Mouse (Mus musculus): ENCODE results near the gene Cklf.
"Not testable (repeated sequence)": the region's sequence is repeated elsewhere in the genome, so short reads cannot be mapped to it uniquely, and the experiment has no call there.

The Cklf gene

DNA sequence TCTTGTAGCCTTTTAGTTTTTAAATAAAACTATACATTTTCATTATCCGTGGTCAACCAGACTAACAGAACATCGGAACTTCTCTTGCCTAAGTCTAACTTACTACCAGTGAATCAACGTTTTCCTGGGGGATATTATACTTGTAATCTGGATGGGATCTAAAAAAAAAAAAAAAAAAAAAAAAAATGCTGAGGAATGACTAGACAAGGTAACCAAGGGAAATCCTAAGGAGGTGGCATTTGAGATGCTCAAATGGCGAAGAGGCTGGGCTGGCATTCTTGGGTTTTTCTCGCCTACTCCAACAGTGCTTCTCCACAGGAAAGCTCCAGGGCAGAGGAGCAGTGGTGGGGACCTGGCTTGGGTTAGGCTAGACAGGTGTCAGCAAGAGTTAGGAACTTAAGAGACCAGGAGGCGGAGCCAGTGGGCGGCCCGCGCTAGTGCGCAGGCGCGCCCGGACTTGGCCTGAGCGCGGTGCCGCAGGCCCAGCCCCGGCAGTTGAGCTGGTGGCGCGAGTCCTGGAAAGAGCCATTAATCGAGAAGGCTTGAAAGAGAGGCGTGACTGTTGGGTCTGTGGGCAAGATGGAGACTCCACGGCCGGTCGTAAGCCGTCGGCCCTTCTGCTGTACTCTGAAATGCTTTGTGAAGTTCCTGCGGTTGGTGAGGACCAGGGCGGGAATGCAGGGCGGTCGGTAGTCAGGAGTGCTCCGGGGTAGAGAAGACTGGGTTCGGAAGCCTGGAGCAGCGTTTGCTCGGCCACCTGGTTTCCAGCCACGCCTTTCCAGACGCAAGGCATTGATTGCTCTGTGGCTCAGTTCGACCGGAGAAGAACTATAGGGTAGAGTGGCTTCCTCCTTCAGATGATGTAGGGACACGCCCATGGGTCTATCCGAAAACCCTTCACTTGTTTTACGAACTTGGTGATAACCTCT, at the start of gene Cklf:
TSS of gene Cklf (plus strand) at position 423 of the 929 bp plus-strand sequence.
- peak; percentile 98 for DNase-seq (ENCODE audit: low read depth, low spot score)

DNA sequence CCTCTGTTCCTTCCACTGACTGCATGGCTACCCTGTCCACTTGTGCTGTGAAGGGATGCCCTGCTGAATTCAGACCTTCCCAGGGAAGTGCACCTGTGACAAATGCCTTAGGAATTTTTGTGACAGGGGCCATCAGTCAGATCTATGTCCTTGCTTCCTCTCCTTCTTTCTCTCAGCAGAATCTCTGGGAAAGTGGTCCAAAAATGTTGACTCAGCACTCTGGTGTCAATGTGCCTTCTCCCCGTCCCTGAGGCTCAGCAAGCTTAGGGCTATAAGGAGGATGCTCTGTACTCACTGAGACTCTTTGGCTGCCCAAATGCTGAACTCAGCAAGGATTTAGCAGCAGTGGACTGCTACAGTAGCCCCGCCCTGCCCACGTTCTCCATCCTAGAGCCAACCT, 49.0 kb upstream of the Cklf start:
- no peak for DNase-seq (ENCODE audit: low read depth, low spot score)

DNA sequence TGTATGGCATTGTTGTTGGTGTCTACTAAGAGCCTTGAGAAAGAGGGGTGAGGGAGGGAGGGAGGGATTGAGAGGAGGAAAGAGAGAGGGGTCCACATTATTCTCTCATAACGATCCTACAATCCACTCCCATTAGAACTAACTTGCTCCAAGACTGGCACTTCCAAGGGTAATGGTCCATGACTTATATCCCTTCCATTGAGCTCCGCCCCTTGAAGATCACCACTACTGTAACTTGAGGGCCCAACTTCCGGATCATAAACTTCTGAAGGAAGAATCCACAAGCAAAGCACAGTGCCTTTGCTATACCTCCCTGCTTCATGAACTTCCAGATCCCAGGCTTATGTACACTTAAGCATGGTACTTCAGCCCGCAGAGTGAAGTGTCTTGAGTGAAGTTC, 48.3 kb upstream of the Cklf start:
- DNase-seq (ENCODE audit: low read depth, low spot score), result no peak

DNA sequence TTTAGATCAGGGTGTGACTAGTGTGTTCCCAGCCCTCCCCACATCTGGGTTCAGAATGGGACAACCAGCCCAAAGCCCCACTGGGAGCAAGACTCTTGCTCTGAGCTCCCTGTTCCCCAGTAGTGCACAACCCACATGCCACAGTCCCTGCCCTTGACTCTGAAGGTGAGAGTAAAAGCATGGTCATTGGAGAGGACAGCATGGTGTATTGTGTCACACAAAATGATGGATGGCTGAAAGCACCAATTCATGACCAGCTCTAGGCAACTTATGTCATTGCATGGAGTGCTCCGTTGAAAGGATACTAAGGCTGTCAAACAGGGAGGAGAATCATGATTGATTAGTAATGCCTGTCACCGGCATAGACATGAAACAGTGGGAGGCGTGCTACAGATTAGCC, 45.4 kb upstream of the Cklf start:
- DNase-seq (ENCODE audit: low read depth, low spot score), result no peak

DNA sequence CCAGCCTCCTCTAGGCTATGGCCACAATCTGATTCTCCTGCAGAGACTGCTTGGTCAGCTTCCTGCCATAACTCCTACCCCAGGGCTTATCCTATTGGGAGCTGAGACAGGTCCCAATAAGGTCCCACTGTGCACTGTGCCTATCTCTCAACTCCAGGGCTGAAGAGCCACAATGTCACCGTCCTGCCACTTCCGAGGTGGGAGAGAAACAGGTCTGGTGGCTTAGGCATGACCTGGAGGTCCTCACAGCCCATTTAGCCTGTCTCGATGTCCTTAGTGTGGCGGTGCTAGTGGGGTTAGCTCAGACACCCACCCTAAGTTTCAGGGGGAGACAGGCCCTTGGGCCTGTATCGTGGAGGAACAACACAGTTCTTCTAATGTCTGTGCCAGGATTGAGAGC, 33.1 kb upstream of the Cklf start:
- DNase-seq (ENCODE audit: low read depth, low spot score), result no peak

DNA sequence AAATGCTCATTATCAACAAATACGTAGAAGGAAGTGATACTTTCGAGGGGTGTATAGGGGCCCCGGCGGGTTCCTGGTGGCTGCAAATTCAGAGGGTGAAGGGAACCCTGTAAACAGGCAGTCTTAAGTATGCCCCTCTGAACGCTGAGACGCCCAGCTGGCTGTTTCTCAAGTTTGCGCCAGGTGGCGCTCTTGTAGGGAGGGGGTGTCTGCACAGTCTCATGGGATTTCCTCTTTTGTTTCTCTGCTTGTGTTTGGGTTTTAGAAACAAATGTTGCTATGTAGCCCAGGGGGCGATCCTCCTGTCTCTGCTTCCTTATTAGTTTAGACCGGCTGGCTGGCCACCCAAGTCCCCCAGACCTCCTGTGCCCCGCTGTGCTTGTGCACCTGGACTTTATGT, 31.6 kb upstream of the Cklf start:
- DNase-seq (ENCODE audit: low read depth, low spot score), result peak; percentile 85

DNA sequence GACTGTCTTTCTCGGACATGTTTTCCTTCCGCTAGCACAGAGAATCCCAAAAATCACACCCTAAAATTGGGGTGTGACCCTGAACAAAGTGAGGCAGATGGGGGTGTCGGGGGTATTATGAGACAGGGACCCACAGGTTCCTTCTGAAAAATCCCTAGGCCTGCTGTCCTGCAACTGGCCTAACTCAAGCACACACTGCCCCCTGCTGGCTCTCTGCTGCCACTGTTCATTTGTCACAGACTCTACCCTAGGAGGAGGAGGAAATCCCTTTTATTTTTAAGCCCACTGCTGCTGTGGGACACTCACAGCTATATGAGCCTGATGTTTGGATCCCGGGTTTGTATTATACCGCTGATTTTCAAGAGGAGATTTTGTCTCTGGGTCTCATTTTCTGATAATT, 30.9 kb upstream of the Cklf start:
- peak; percentile 87 for DNase-seq (ENCODE audit: low read depth, low spot score)

DNA sequence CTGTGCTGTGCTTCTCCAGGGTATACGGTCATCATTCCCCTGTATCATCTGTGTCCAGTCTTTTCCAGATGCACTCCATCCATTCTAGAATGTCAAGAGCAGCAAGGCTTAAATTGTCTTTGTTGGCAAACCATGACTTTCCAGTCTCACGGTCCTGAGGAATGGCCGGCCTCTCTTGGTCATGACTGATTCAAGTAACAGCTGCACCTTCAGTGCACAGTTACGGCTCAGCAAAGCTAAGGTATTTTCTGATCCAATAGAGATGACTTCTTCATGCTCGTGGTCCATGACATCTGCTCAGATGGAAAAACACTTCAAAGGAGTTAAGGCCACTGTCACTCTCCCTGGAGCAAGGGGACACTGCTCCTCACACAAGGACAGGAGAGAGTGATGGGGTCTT, 23.6 kb upstream of the Cklf start:
- DNase-seq (ENCODE audit: low read depth, low spot score), result no peak

DNA sequence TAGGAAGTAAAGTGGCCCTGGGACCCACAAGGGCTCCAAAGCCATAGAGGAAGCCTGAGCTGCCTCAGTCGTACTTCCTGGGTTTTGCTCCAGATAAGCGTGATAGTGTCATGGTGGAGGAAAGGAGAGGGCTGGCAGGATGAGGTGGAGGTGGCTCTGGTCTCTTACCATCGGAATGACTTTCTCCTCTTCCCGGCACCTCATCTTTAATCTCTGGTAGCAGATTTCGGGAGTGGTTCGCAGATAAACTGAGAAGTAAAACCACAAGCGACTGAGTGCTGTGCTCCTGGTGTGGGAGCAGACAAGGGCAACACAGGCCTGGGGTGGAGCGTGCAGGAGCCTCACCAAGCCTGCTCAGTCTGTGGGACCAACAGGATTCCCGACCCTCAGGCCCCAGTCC, 20.3 kb upstream of the Cklf start:
- no peak for DNase-seq (ENCODE audit: low read depth, low spot score)

DNA sequence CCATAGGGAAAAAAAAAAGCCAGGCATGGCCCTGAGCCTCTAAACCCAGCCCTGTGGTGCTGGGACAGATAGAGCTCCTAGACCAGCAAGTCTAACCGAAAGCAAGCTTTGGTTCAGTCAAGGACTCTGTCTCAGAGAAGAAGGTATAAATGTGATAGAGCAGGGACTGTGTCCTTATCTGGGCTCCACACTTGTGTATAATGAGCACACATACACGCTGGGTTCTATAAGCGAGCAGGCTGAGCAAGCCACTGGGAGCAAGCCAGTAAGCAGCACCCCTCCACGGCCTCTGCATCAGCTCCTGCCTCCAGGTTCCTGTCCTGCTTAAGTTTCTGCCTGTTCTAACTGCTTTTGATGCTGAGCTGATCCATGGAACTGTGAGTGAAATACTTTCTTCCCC, 18.6 kb upstream of the Cklf start:
- no peak for DNase-seq (ENCODE audit: low read depth, low spot score)

DNA sequence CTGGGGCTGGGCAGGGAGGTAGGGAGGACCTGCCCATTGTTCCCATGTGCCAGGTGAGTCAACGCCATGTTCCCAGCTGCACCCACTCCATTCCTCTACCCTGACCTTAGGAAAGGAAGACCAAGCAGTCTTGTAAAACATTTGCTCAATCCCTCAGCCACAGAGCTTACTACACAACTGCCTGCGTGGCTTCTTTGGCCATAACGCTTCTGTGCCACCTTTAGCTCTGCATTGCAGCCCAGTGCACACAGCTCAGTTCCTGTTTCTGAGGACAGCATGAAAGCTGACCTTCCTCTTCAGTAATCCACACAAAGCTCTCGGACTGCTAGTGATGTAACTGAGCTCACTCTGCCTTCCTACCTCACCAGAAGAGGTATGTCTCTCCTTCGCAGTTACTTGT, 17.7 kb upstream of the Cklf start:
- DNase-seq (ENCODE audit: low read depth, low spot score), result no peak

DNA sequence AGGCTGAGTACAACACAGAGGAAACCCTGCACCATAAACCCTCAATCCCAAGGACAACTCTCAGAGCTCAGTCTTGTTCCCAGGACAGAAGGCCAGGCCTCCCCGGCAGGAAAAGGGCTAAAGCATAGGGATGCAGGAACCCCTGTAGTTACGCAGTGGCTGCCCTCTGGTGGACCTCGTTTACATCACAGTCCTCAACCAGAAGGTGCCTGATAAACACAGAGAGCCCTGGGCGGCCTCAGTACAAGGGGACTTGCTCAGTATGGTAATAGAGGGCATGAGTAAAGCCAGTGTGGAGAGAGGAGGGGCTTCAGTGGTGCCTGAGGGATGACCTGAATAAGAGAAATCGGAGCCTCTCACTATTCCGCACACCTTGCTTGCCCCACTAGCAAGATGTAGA, 16.1 kb upstream of the Cklf start:
- DNase-seq (ENCODE audit: low read depth, low spot score), result peak; percentile 61

DNA sequence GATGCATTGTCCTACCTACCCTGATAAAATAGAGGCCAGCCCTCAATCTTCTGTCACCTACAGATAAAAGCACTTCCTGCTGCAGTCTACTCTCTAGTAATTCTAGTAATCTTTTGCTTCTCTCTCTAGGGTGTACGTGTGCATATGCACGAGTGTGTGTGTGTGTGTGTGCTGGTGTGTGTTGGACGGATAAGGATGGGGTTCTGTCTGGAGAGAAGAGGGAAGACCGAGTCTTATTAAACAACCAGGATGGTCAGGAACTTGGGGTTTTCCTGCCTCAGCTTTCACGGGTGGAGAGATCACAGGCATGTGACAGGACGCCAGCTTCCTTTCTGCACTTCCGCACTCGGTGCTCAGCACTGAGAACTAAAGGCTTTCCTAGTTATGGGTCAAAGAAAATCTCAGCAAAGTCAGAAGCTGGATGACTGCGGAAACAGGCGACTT, 11.2 kb upstream of the Cklf start:
- DNase-seq (ENCODE audit: low read depth, low spot score), result no peak

DNA sequence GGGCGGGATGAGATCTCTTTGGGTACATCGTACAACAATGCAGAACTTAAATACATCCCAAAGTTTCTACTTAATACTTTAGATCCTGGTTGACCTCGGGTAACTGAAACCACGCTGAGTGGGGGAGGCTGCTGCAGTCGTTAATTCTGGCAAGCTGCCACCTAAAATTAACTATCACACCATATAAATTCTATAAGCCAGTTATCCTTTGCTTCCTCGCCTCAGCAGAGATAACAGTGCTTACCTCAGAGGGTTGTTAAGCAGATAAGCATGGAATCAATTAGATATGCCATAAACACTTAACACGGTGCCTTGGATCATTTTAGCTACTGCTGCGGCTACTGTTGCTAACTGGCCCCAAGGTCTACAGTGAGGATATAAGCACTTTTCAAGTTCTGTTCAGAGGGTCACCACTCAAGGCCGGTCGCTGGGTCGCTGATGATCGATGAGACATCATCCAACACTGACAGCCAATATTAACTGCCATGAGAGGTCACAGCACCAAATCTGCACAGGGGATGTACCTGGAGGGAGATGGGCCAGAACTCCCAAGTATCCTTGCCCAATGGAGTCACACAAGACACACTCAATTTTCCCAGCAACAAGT, 8.5 kb upstream of the Cklf start:
- DNase-seq (ENCODE audit: low read depth, low spot score), result no peak

DNA sequence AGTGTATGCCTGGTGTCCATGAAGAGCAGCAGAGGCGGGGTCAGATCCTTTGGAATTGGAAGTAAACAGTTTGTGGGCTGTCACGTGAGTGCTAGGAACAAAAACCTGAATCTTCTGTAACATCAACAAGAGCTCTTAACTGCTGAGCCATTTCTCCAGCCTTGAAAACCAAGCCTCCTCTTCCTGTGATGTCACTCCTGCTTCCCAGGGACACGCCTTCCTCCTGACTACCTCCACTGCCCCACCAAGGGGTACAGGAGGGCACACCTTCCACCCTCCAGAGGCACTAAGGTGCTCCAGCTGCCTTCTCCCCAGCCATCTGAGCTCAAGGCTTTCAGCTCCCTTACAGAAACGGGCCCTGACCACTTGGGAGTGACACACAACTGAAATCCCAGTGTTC, 4.0 kb upstream of the Cklf start:
- DNase-seq (ENCODE audit: low read depth, low spot score), result no peak

DNA sequence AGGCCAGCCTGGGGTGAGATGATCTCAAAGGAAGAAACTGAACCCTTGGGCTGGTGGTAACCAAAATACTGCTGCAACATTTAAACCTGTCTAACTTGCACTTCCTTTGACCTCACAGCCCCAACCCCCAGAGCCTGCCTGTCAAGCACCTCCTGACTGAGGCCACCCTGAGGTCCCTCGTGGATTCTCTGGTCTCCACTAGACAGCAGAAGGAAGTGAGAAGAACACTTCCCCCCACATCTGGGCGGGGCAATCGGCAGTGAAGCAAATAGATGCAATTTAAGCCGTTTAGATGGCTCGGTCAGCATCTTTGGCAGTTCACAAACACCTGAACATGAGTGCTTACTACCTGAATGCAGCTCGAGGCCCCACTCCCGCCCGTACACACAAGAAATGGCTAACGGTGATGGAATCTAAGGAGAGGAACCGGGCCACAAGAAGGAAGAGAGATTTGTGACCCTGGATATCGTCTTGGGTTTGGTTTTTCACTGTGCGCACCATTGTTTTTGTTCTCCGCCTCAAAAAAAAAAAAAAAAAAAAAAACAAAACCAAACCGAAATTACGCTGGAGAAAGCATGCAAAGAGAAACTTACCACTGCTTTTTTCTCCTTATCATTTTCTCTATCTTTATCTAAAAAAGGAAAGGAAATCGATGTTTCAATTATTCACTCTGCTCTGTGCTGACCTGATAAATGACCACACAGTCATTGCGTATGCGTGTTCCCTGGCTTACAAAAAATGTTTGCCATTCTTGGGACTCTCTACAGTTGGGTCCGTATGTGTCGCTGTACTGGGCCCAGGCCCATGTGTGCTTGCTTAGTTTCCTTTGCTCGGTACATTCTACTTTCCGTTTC, 3.4 kb upstream of the Cklf start:
- no peak for DNase-seq (ENCODE audit: low read depth, low spot score)

DNA sequence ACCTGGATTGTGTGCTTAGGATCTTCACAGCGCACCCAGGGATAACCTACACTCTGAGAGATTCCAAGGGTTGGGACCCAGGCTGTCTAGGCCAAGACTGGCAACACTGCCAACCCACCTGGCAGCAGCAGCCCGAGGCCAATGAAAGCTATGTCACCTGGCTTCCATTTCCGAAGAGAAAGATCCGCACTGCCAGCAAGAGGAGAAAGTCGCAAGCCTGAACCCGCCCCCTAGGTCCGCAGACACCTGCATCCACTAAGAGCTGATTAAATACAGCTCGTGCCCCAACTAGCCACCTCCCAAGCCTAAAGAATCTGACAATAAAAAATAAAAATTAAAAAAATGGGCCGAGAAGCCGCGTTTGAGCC, 2.8 kb upstream of the Cklf start:
- no peak for DNase-seq (ENCODE audit: low read depth, low spot score)

DNA sequence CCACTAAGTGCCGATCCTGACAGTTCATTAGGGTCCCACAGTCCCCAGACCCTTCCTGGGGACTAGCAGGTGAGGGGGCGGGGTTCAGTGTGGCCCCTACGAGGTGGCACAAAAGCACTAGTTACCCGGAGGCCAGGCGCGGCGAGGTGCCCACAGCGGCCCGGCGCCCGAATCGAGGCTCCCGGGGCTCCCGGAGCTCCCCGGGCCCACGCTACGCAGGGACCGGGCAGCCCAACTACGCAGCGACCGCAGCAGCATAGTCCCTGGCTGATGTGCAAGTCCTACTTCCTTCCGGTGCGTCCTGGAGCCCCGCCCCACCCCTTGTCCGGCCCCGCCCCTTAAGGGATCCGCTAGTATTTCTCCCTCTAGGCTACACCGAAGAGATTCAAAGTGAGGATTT, 2.4 kb upstream of the Cklf start, which contains the start of gene Tk2:
TSS of gene Tk2 (minus strand) at position 283 of the 400 bp plus-strand sequence.
- DNase-seq (ENCODE audit: low read depth, low spot score), result peak; percentile 83

DNA sequence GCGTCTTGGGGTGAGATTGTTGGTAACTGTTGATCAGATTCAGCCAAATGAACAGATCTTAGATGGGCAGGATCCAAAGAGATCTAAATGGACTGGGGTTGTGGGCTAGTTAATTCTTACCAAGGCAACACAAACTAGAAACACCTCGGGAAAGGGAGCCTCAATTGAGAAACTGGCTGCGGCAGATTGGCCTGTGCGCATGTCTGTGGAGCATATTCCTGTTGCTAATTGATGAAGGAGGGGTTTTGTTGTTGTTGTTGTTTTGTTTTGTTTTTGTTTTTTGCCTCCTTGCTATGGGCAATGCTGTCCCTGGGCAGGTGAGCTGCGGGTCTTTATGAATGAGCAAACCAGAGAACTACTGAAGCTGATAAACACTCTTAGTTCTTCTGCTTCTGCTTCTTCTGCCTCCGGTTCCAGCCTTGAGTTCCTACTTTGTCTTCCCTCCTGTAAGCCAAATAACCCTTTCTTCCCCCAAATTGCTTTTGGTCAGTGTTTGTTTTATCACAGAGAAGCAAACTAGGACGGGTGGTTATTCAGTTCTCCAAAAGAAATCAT, 1.1 kb upstream of the Cklf start:
- no peak for DNase-seq (ENCODE audit: low read depth, low spot score)

DNA sequence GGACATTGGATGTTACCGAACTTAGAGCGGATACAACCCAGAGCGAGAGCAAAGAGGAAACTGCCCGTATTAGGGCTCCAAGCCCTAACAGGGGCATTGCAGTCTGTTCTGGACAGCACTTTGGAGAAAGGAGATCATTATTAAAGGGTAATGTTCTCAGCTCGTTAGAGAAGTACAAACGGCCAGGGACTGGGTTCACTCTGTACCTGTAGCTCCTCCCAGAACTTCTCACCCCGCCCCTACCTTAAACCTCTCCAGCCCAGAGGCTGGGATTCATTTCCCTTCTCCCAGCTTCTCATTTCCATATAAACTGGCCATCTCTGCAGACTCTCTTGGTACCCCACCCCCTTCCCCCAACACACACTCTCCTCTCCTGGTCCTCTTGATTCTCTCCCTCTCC, 800 bp downstream of the Cklf start:
- peak; percentile 76 for DNase-seq (ENCODE audit: low read depth, low spot score)

DNA sequence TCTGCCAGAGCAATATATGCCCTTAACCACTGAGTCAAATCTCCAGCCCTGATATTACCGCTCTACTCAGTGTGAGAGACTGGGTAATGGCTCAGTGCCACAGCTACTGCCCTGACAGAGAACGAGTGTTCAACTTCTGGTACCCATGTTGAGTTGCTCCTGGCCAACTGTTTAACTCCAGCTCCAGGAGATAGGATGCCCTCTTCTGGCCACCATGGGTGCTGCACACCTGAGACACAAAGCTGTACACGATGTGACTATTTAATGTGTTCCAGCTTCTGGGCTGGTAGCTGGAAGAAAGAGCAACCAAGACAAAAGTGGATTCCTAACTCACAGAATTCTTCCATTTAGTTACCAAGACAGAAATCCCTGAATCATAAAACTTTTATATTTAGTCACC, 2.4 kb downstream of the Cklf start:
- peak; percentile 78 for DNase-seq (ENCODE audit: low read depth, low spot score)

DNA sequence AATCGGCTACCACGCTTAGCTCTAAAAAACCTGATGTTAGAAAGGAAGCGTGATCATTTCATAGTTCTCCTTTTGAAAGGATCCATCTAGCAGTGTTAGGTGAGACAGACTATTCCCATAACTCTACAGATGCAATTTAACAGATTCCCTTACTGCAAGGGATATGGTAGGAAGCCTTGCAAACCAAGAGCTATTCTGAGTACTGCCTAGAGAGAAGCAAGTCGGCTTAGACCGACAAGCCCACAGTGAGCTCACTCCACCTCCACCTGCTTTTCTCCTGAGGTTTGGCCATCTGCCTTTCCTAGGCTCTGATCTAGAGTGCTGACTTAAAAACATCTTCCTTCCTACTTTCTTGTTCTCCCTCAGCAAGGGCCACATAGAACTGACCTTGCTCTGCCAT, 11.1 kb downstream of the Cklf start:
- DNase-seq (ENCODE audit: low read depth, low spot score), result not testable (repeated sequence)

Data from ES-CJ7 (cell line).